Mouse (Mus musculus) forelimb bud, embryonic 11.5 days (tissue): Measurements from ENCODE around the gene Tuba1b.
"Not testable (repeated sequence)": the region's sequence is repeated elsewhere in the genome, so short reads cannot be mapped to it uniquely, and the experiment has no call there.

Experiments
- DNase-seq: peaks from one replicate; pipeline ENCODE4 v3.0.0-alpha.2; 2012; ENCODE audit warnings: low read depth, low spot score

Gene Tuba1b

GRCm38 (mm10) chr15:98934217-98934839 is at the start of gene Tuba1b:
Tuba1b (minus strand) TSS chr15:98934565.
- DNase-seq, result peak; percentile 88

DNA sequence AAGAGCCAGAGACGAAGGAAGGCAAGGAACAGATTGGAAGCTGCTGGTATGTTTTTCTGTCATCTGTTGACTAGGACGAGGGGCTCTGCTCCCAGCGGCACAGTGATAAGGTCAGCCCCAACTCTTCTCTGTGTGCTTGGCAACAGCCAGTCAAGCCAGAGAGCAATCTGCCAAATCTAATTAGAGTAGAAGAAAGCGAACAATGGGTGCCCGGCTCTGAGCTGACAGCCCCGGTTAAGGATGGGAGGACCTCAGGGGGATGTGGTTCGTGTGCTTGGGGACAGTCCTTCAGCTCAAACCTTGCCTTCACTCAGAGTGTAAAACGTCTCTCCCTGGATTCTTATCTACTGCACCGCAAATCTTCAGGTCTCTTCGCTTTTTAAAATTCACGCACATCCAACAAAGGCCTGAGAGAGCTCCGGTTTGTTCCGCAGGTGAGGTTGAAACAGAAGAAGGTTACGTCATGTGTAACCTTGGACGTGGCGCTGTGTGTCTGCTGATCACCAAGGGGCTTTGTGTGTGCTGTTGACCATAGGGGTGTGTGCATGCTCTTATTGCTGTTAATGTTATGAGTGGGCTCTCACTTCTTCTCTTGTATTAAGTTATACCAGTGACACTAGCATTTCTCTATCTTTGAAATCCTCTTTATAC is 49.2 kb upstream of the Tuba1b start:
- no peak for DNase-seq

- DNase-seq, result no peak
Measured at GRCm38 (mm10) chr15:98982100-98982499, 47.7 kb upstream of the Tuba1b start.

DNA sequence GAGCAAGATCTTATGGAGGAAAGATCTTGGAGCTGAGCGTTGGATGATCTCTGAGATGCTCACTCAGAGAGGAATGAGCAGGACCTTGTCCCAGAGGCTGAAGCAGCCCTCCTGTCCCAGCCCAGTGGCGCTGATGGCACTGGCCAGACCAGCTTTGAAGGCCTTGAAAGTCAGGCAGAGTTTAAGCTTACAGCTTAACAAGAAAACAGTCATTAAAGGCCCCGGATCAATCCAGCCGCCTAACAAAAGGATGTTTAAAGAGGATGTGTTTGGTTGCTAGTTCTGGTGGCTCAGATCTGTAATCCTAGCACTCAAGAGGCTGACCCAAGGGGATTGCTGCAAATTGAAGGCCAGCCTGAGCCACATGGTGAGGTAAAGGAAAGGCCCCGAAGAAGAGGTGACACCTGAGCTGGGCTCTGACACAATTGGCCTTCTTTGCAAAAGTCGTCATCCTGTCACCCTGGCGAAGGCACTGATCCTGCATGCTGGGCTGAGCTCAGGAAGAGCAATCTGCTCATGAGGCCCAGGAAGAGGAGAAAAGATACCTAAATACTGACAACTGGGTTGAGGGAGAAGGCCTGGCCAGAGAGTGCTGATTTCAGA is 45.7 kb upstream of the Tuba1b start:
- DNase-seq, result no peak

GRCm38 (mm10) chr15:98978409-98979172 is 44.2 kb upstream of the Tuba1b start:
- DNase-seq, result no peak

GRCm38 (mm10) chr15:98977759-98978408 is 43.5 kb upstream of the Tuba1b start:
- no peak for DNase-seq

DNA sequence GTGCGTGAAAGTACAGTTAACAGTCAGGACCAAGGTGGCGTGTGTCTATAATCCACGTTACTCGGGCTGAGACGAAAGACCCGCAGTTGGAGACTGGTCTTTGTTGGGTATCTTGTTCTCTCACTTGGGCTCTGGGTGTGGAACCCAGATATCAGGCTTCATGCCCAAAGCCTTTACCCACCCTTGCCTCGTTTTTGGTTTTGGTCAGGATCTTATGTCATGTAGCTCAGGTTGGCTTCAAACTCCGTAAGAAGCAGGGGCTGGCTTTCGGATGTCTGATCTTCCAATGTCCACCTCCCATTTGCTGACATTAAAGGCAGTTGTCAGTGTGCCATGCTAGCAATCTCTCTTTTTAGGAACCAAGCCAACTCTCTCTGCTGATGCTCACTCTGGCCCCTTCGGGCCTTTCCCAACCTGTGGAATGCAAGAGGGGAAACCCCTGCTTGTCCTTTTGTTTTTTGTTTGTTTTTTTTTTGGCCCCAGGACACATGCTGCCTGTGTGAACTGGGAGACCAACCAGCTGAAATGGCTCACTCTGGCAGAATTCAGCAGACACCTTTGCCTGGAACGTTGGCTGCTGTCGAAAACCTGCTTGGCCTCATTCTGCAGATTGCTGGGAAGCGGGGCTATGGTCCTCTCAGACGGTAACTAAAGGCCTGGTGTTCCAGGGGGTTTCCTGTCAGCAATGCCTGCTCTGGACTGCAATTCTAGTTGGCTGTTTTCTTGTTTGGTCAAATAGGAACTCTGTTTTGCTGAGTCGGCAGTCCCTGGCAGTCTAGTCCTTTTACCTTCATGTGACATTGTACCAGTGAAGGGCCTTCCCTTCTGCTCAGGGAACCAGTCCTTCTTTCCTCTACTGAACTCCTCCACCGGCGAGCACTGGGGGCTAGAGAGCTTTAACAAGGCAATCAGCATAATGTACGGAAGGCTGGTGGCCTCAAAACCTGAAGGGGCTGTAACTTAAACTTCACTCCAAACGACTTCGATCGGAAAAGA is 42.7 kb upstream of the Tuba1b start:
- DNase-seq, result no peak

DNA sequence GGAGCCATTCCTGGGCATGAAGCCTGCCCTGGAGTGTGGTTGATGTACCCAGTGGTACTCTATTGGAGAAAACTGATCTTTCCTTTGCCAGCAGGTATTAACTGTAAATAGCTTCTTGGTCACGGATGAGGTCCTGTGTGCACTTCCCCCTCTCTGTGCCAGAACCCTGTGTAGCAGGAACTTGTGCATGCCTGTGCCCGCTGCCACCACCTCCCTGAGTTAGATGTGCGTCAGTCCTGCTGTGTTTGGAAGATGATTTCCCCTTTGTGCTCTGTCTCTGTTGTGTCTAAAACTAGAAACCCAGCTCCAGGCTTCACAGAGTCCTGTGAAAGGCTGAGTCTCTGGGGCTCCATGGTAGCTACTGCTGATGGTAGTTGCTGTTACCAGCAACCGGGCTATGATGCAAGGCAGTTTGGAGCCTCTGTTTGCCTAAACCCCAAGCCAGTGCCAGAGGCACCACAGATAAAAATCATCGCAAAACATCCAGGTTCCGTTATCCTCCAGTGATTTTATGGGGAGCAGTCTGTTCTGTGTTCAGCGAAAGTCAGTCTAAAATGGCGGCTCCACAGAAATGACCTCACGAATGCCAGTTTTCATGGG is 38.8 kb upstream of the Tuba1b start:
- DNase-seq, result no peak

DNA sequence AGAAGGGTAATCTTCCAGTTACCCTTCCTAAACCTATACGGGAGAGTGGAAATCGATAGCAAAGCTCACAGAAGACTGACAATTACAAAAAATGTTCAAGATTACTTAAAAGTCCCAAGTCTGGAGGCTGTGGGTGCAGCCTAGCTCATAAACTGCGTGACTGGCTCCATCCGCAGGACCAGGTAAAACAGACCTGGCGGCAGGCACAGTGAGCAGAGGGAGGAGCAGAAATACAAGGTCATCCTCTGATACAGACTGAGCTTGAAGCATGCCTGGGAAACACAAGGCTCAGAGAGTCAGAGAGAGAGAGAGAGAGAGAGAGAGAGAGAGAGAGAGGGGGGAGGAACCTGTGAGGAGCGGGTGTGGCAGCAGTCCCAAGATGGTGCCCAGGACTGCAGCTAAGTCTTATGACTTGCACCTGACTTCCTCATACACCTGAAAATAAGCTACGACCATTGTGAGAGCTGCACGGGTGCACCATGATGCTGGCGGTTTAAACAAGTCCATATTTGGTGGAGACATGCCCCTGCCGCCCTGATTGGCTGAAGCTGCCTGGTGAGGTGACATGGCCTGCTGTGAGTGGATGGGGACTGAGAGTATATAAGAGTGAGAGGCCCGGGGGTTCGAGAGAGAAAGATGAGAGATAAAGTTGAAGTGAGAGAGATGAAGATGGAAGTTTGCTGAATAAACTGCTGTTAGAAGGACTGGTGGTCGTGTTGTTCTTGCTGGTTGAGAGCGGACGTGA is 37.4 kb upstream of the Tuba1b start:
- not testable (repeated sequence) for DNase-seq

DNA sequence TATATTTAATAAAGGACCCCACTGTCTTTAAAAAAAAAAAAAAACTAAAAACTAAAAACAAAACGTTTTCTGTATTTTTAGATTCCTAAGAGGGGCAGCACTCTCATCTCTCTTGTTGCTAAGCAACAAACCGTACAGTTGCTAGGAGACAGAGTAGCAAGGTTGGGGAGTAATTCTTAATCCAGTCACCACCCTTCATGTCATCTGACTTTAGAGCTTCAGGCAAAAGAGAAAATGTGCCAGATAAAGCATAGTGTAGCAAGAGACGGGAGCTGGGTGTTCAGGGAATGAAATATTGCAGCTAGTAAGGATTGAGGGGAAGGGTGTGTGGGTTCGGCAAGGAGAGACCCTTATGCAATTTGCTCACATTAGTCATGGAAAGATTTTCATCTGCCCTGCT is 36.7 kb upstream of the Tuba1b start:
- no peak for DNase-seq

GRCm38 (mm10) chr15:98969372-98970101 is 35.2 kb upstream of the Tuba1b start:
- DNase-seq, result no peak

DNA sequence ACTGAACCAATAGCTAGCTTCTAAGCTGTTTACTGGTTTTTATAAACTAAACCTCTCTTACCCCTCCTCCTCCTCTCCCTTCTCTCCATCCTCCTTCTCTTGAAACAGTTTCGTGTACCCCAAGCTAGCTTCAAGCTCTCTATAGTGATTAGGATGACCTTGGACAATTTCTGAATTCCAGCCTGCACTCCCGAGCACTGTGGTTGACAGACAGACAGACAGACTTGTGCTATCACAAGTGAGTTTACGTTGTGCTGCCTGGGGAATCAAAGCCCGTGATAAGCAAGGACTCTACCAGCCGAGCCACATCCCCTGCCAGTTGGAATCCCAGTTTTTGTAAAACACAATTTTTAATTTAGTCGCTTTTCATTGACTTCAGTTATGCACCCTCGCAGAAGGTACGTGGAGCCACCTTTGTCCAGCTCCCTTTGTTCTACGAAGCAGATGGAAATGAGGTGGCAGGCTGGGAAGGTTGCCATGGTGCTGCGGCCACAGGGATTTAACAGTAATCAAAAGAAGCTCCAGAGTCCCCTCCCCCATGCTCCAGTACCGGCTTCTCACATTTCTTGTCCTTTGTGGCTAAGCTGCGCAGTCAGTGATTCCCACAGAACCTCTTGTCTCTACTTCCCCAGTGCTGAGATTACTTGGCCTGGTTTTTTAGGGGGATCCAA is 34.5 kb upstream of the Tuba1b start:
- DNase-seq, result peak; percentile 78

- no peak for DNase-seq
Measured at GRCm38 (mm10) chr15:98959531-98959930, 25.2 kb upstream of the Tuba1b start.

GRCm38 (mm10) chr15:98958901-98959420 is 24.6 kb upstream of the Tuba1b start:
- DNase-seq, result no peak

DNA sequence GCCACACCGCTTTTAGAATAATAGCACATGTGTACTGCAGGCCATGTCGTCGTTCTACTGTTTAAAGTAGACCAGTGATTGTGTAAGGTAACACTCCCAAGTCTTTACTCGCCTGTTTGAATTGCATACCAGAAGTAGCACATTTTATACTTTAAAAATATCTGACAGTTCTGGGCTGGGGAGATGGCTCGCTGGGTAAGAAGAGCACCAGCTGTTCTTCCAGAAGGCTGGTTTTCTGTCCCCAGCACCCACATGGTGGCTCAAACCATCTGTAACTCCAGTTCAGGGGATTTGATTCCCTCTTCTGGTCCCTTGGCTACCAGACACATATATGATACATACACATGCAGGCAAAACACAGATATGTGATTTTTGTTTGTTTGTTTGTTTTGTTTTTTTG is 23.1 kb upstream of the Tuba1b start:
- no peak for DNase-seq

- no peak for DNase-seq
Measured at GRCm38 (mm10) chr15:98956000-98956399, 21.6 kb upstream of the Tuba1b start.

DNA sequence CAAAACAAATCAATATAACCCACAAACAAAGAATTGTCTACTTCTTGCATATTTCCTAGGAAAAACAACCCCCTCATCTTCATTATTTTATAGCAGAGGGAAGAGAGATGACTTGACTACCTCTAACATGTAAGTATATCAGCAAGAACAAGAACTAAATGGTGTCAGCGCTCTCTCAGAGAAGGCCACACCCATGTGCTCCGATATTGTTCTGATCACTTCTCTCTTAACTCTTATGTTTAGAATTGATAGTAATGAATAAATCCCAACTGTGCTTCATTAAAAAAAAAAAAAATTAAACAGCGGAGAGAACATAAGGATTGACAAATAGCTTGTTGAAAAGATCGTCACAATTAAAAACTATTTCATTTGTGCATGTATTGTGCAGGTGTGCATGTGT is 21.0 kb upstream of the Tuba1b start:
- DNase-seq, result no peak
